Mouse (Mus musculus): ENCODE measurements around the gene Hist4h4. TPM values are rescaled to one million over a fixed set of nuclear protein-coding genes. Genes with fewer than 3 reads are reported as not detected.
A peak's percentile ranks its signal among the peaks of the same experiment; 100 is the strongest.

Gene Hist4h4
- polyA plus RNA-seq, 1 experiment from 2014 or later: 0.79 TPM

- peaks cover 9% of the 10 kb centered on the region for H3K4me1 ChIP-seq
- H3K27me3 ChIP-seq: peaks cover 16% of the 10 kb centered on the region
- H3K36me3 ChIP-seq (replicated peaks): no peaks in the 10 kb centered on the region
- ATAC-seq (ENCODE audit: low FRiP score): no peak
- no peak overlapping the region for H3K4me3 ChIP-seq (replicated peaks)
- H3K27ac ChIP-seq: no peak overlapping the region
- no peak overlapping the region for H3K4me2 ChIP-seq
- H3K9ac ChIP-seq: no peak overlapping the region
- H3K9me3 ChIP-seq: no peaks in the 10 kb centered on the region
- 77% methylated on average over 5 of the region's 5 CpGs for WGBS
Measured at GRCm38 (mm10) chr6:136831712-136832111, 27.5 kb upstream of the Hist4h4 start.

GRCm38 (mm10) chr6:136828681-136829080, 24.5 kb upstream of the Hist4h4 start:
- H3K4me1 ChIP-seq: peaks cover 9% of the 10 kb centered on the region
- peak overlapping the region; percentile 59 for H3K4me2 ChIP-seq
- peak overlapping the region; percentile 81 for H3K27ac ChIP-seq
- peaks cover 12% of the 10 kb centered on the region; the same call in 1 of the 2 replicates for H3K27me3 ChIP-seq
- H3K9me3 ChIP-seq: no peaks in the 10 kb centered on the region
- peak overlapping the region; percentile 59 for H3K9ac ChIP-seq
- WGBS: 38% methylated on average over 4 of the region's 4 CpGs
- peak overlapping the region; percentile 99 for H3K4me3 ChIP-seq (replicated peaks)
- ATAC-seq (ENCODE audit: low FRiP score): peak; percentile 1; the same call in 1 of the 2 replicates
- peaks cover 16% of the 10 kb centered on the region for H3K36me3 ChIP-seq (replicated peaks)

GRCm38 (mm10) chr6:136827881-136828561, 23.8 kb upstream of the Hist4h4 start, which contains the start of gene Wbp11:
Gene Wbp11, minus strand, starts transcription at chr6:136828233.
- H3K36me3 ChIP-seq (replicated peaks): peaks cover 18% of the 10 kb centered on the region
- peak within 1 kb of the TSS; percentile 75 for H3K4me2 ChIP-seq
- peak within 1 kb of the TSS; percentile 99 for H3K4me3 ChIP-seq (replicated peaks)
- no peaks in the 10 kb centered on the region for H3K9me3 ChIP-seq
- peaks cover 12% of the 10 kb centered on the region; the same call in 1 of the 2 replicates for H3K27me3 ChIP-seq
- peaks cover 9% of the 10 kb centered on the region for H3K4me1 ChIP-seq
- under 1% methylated on average over 45 of the region's 45 CpGs for WGBS
- peak; percentile 100 for ATAC-seq (ENCODE audit: low FRiP score)
- H3K9ac ChIP-seq: peak within 1 kb of the TSS; percentile 96
- H3K27ac ChIP-seq: peak within 1 kb of the TSS; percentile 81

- Histone ChIP-seq H3K4me2 (peak within 1 kb of the TSS; percentile 75), H3K4me1 (peaks cover 9% of the 10 kb centered on the region), H3K9ac (peak within 1 kb of the TSS; percentile 96), H3K36me3 (replicated peaks) (peaks cover 23% of the 10 kb centered on the region), H3K9me3 (no peaks in the 10 kb centered on the region), H3K27me3 (peaks cover 12% of the 10 kb centered on the region; the same call in 1 of the 2 replicates), H3K4me3 (replicated peaks) (peak within 1 kb of the TSS; percentile 99), H3K27ac (peak within 1 kb of the TSS; percentile 81)
- no peak; the same call in 1 of the 2 replicates for ATAC-seq (ENCODE audit: low FRiP score)
- WGBS: under 1% methylated on average over 34 of the region's 34 CpGs
Measured at GRCm38 (mm10) chr6:136827516-136827880, 23.3 kb upstream of the Hist4h4 start, which contains the start of gene BC049715. Gene BC049715, plus strand, starts transcription at chr6:136827626.

- H3K27ac ChIP-seq: no peak overlapping the region
- peak overlapping the region; percentile 96 for H3K9ac ChIP-seq
- H3K9me3 ChIP-seq: no peaks in the 10 kb centered on the region
- peak overlapping the region; percentile 99 for H3K4me3 ChIP-seq (replicated peaks)
- peaks cover 9% of the 10 kb centered on the region for H3K4me1 ChIP-seq
- 18% methylated on average over 7 of the region's 7 CpGs for WGBS
- H3K27me3 ChIP-seq: peaks cover 12% of the 10 kb centered on the region; the same call in 1 of the 2 replicates
- H3K4me2 ChIP-seq: peak overlapping the region; percentile 75
- peaks cover 27% of the 10 kb centered on the region for H3K36me3 ChIP-seq (replicated peaks)
- no peak for ATAC-seq (ENCODE audit: low FRiP score)
Measured at GRCm38 (mm10) chr6:136827116-136827515, 22.9 kb upstream of the Hist4h4 start.

GRCm38 (mm10) chr6:136824987-136825386, 20.8 kb upstream of the Hist4h4 start:
- H3K4me1 ChIP-seq: peaks cover 9% of the 10 kb centered on the region
- no peaks in the 10 kb centered on the region for H3K9me3 ChIP-seq
- H3K9ac ChIP-seq: no peak overlapping the region
- H3K27ac ChIP-seq: no peak overlapping the region
- H3K36me3 ChIP-seq (replicated peaks): peaks cover 48% of the 10 kb centered on the region
- ATAC-seq (ENCODE audit: low FRiP score): no peak
- H3K27me3 ChIP-seq: no peaks in the 10 kb centered on the region
- no peak overlapping the region for H3K4me2 ChIP-seq
- WGBS: 95% methylated on average over 8 of the region's 8 CpGs
- no peak overlapping the region for H3K4me3 ChIP-seq (replicated peaks)

- Histone ChIP-seq H3K27me3 (no peaks in the 10 kb centered on the region), H3K4me2 (no peak overlapping the region)
- no peak for ATAC-seq (ENCODE audit: low FRiP score)
Measured at GRCm38 (mm10) chr6:136821086-136821485, 16.9 kb upstream of the Hist4h4 start.

GRCm38 (mm10) chr6:136820381-136820780, 16.2 kb upstream of the Hist4h4 start:
- no peak overlapping the region for H3K4me2 ChIP-seq
- no peaks in the 10 kb centered on the region for H3K27me3 ChIP-seq
- no peaks in the 10 kb centered on the region for H3K9me3 ChIP-seq
- peaks cover 91% of the 10 kb centered on the region for H3K36me3 ChIP-seq (replicated peaks)
- no peak for ATAC-seq (ENCODE audit: low FRiP score)
- H3K4me1 ChIP-seq: no peaks in the 10 kb centered on the region
- no peak overlapping the region for H3K27ac ChIP-seq
- H3K9ac ChIP-seq: no peak overlapping the region
- WGBS: 96% methylated on average over 21 of the region's 21 CpGs
- H3K4me3 ChIP-seq (replicated peaks): no peak overlapping the region

More at GRCm38 (mm10) chr6:136821086-136821485, 16.9 kb upstream of the Hist4h4 start:
- 92% methylated on average over 18 of the region's 18 CpGs for WGBS
- no peaks in the 10 kb centered on the region for H3K9me3 ChIP-seq
- H3K4me3 ChIP-seq (replicated peaks): no peak overlapping the region
- H3K27ac ChIP-seq: no peak overlapping the region
- no peaks in the 10 kb centered on the region for H3K4me1 ChIP-seq
- peaks cover 86% of the 10 kb centered on the region for H3K36me3 ChIP-seq (replicated peaks)
- H3K9ac ChIP-seq: no peak overlapping the region

GRCm38 (mm10) chr6:136817549-136817948, 13.3 kb upstream of the Hist4h4 start:
- Histone ChIP-seq H3K36me3 (replicated peaks) (peaks cover 95% of the 10 kb centered on the region), H3K9me3 (no peaks in the 10 kb centered on the region), H3K9ac (no peak overlapping the region), H3K27me3 (no peaks in the 10 kb centered on the region), H3K4me3 (replicated peaks) (no peak overlapping the region), H3K4me1 (no peaks in the 10 kb centered on the region), H3K27ac (no peak overlapping the region), H3K4me2 (no peak overlapping the region)
- 94% methylated on average over 3 of the region's 3 CpGs for WGBS
- ATAC-seq (ENCODE audit: low FRiP score): no peak

- 95% methylated on average over 21 of the region's 21 CpGs for WGBS
- H3K4me1 ChIP-seq: no peaks in the 10 kb centered on the region
- ATAC-seq (ENCODE audit: low FRiP score): no peak
- H3K4me2 ChIP-seq: no peak overlapping the region
- H3K36me3 ChIP-seq (replicated peaks): peaks cover 95% of the 10 kb centered on the region
- no peak overlapping the region for H3K4me3 ChIP-seq (replicated peaks)
- H3K9ac ChIP-seq: no peak overlapping the region
- no peak overlapping the region for H3K27ac ChIP-seq
- no peaks in the 10 kb centered on the region for H3K27me3 ChIP-seq
- H3K9me3 ChIP-seq: no peaks in the 10 kb centered on the region
Measured at GRCm38 (mm10) chr6:136816826-136817225, 12.6 kb upstream of the Hist4h4 start.

GRCm38 (mm10) chr6:136815381-136815780, 11.2 kb upstream of the Hist4h4 start:
- H3K36me3 ChIP-seq (replicated peaks): peaks cover 82% of the 10 kb centered on the region
- WGBS: 96% methylated on average over 7 of the region's 7 CpGs
- H3K4me1 ChIP-seq: no peaks in the 10 kb centered on the region
- H3K9ac ChIP-seq: no peak overlapping the region
- H3K9me3 ChIP-seq: no peaks in the 10 kb centered on the region
- H3K4me2 ChIP-seq: no peak overlapping the region
- ATAC-seq (ENCODE audit: low FRiP score): no peak
- H3K4me3 ChIP-seq (replicated peaks): no peak overlapping the region
- no peak overlapping the region for H3K27ac ChIP-seq
- no peaks in the 10 kb centered on the region for H3K27me3 ChIP-seq

GRCm38 (mm10) chr6:136813117-136813516, 8.9 kb upstream of the Hist4h4 start:
- Histone ChIP-seq H3K27ac (no peak overlapping the region), H3K4me2 (no peak overlapping the region), H3K27me3 (no peaks in the 10 kb centered on the region), H3K9me3 (no peaks in the 10 kb centered on the region), H3K36me3 (replicated peaks) (peaks cover 60% of the 10 kb centered on the region), H3K9ac (no peak overlapping the region), H3K4me1 (peaks cover 16% of the 10 kb centered on the region), H3K4me3 (replicated peaks) (no peak overlapping the region)
- 45% methylated on average over 4 of the region's 4 CpGs for WGBS
- ATAC-seq (ENCODE audit: low FRiP score): no peak

GRCm38 (mm10) chr6:136811196-136811595, 7.0 kb upstream of the Hist4h4 start:
- Histone ChIP-seq H3K27ac (no peak overlapping the region), H3K9ac (no peak overlapping the region), H3K9me3 (no peaks in the 10 kb centered on the region), H3K4me2 (no peak overlapping the region), H3K4me1 (peaks cover 21% of the 10 kb centered on the region), H3K4me3 (replicated peaks) (no peak overlapping the region), H3K36me3 (replicated peaks) (peaks cover 42% of the 10 kb centered on the region), H3K27me3 (no peaks in the 10 kb centered on the region)
- WGBS: 88% methylated on average over 10 of the region's 10 CpGs
- ATAC-seq (ENCODE audit: low FRiP score): no peak

Measured in forebrain, embryonic 12.5 days (tissue).